Mouse (Mus musculus): ENCODE results near the gene Ubr7.

DNA sequence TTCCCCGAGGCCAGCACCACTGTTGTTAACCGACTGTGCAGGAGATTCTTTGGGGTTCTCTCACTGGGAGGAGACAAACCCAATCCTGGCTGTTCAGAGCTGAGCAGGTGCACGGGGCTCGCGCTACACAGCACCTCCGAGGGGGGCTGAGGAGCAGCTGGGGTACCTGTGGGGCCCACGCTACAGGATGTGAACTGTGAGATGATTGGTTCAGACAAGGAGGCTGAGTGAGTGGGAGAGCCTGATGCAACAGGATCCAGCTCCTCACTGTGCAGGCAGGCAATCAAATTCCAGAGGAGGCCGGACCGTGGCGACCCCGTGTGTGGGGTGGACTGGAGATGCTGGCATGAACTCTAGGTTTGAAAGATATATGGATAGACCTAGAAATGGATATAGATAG, 35.3 kb upstream of the Ubr7 start:
- TF ChIP-seq POLR2A (IDR thresholded peaks at IDR 0.05; ENCODE audit: borderline replicate concordance, control insufficient read depth, low read depth, low read length) (no peak), CTCF (IDR thresholded peaks at IDR 0.05; ENCODE audit: control insufficient read depth, insufficient read depth, low read length) (no peak)
